13 mouse cellular contexts compared by ENCODE assay signal in genomic region chr10:9227361-9227760, GRCm38 (mm10).
"Had no signal": no experiment of that assay in that cellular context is flagged by ENCODE, and none has a peak within 500 bp of the region (broad histone marks: within the 10 kb centered on the region; RNA-seq: fewer than 3 reads in every experiment).

No protein-coding gene starts in this region.

- H3K4me1 ChIP-seq: limb, embryonic 12.5 days; liver, embryonic 13.5 days; neural tube, embryonic 12.5 days; stomach, embryonic 15.5 days had no signal

- H3K36me3 ChIP-seq: limb, embryonic 12.5 days; liver, embryonic 13.5 days; midbrain, embryonic 13.5 days; neural tube, embryonic 12.5 days; stomach, embryonic 15.5 days had no signal

- H3K4me2 ChIP-seq: limb, embryonic 12.5 days; liver, embryonic 13.5 days; midbrain, embryonic 13.5 days; neural tube, embryonic 12.5 days; stomach, embryonic 15.5 days had no signal

- ATAC-seq: liver, postnatal 0 days; midbrain, embryonic 13.5 days had no signal

- H3K9ac ChIP-seq: limb, embryonic 12.5 days; liver, embryonic 13.5 days; liver, postnatal 0 days; midbrain, embryonic 13.5 days; neural tube, embryonic 12.5 days; stomach, embryonic 15.5 days had no signal

- H3K9me3 ChIP-seq: limb, embryonic 12.5 days; liver, embryonic 13.5 days; midbrain, embryonic 13.5 days; neural tube, embryonic 12.5 days; stomach, embryonic 15.5 days had no signal

- H3K27ac ChIP-seq: layer of hippocampus, adult 2 months; limb, embryonic 12.5 days; liver, embryonic 13.5 days; midbrain, embryonic 13.5 days; neural tube, embryonic 12.5 days; stomach, embryonic 15.5 days had no signal

- DNase-seq: kidney, postnatal 10 days; kidney, postnatal 4 days; liver; liver, embryonic 13.5 days; liver, postnatal 0 days; lung, postnatal 36 days; right cerebral cortex, postnatal 4 days; thymus, postnatal 36 days had no signal

- H3K27me3 ChIP-seq: limb, embryonic 12.5 days; liver, embryonic 13.5 days; midbrain, embryonic 13.5 days; neural tube, embryonic 12.5 days; stomach, embryonic 15.5 days had no signal

- H3K4me3 ChIP-seq: layer of hippocampus, adult 2 months; limb, embryonic 12.5 days; liver, embryonic 13.5 days; midbrain, embryonic 13.5 days; neural tube, embryonic 12.5 days; stomach, embryonic 15.5 days had no signal
